Mouse (Mus musculus): ENCODE data around the gene Tspear.
"Not testable (repeated sequence)": the region's sequence is repeated elsewhere in the genome, so short reads cannot be mapped to it uniquely, and the experiment has no call there.

GRCm38 (mm10) chr10:77787876-77788275 lies 101.5 kb downstream of the Tspear start, which contains the start of gene Gm7137:
- TF ChIP-seq CTCF, EP300 (IDR thresholded peaks at IDR 0.05): not testable (repeated sequence)
